Mouse (Mus musculus): ENCODE results near the gene Cirbp.
A peak's percentile ranks its signal among the peaks of the same experiment; 100 is the strongest.

GRCm38 (mm10) chr10:80152873-80153260 lies 12.9 kb upstream of the Cirbp start:
- TF ChIP-seq CTCF (IDR thresholded peaks at IDR 0.05; ENCODE audit: borderline replicate concordance, insufficient read depth, low read length) (no peak), POLR2A (IDR thresholded peaks at IDR 0.05; ENCODE audit: low read depth, low read length) (peak; percentile 27; the same call in 1 of the 2 replicates)
